In the genomic region with DNA sequence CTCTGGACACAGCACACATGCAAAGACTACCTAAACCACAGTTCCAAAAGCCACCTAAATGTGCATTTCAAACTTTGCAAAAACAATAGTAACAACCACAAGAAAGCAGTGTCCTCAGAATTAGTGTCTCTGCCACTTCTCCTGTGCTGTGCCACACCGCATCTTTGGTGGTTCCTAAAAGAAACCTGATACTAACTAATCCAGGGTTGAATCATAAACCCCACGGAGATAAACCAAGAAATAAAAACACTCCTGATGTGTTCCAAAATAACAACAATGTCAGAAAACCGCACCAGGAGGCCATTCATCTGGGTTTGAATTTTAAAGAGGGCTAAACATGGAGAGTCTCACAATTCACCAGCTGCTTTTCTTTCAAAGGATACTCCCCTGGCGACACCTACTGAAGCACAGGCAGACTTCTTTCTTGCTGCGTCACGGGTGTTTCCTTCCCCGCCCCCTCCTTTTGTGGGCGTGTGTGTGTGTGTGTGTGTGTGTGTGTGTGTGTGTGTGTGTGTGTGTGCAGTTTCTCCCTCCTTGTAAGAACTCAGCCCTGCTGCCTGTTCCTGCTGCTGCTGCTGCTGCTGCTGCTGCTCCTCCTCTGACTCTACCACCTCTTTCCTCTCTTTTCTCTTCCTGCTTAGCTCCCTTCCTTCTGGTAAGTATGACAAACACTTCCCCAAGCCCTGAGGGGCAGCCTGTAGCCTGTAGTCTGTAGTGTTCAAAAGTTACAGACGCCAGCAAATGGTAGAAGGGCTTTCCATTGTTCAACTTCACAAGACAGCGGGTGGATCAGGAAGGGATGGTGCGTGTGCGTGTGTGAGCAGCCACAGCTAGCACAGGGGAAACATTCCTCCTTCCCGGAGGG, we compare ENCODE assay signal across 8 mouse cellular contexts. TPM values are rescaled to one million over a fixed set of nuclear protein-coding genes. Genes with fewer than 3 reads are reported as not detected.
DNase-seq lines count a peak whose midpoint lies in the region; ATAC-seq and TF ChIP-seq lines count a peak whose summit lies in the region.

A gene (plus strand): TSS at position 460 of the 865 bp plus-strand sequence.

- no peak for TF ChIP-seq POLR2A in cerebellum, adult 2 months (IDR thresholded peaks at IDR 0.05; ENCODE audit: borderline replicate concordance, insufficient read depth, low read length)
- no peak for TF ChIP-seq POLR2A in kidney, adult 2 months (IDR thresholded peaks at IDR 0.05; ENCODE audit: low read depth, low read length)
- TF ChIP-seq POLR2A in liver, adult 2 months (IDR thresholded peaks at IDR 0.05; ENCODE audit: extremely low read depth, insufficient read depth, low read length), result no peak

- peak within 1 kb of the TSS; percentile 43 for H3K4me2 ChIP-seq in embryonic facial prominence, embryonic 12.5 days (replicated peaks)
- peak within 1 kb of the TSS; percentile 40 for H3K4me2 ChIP-seq in midbrain, postnatal 0 days (ENCODE audit: low read depth, low read length, poor library complexity, severe bottlenecking)
- H3K4me2 ChIP-seq in stomach, embryonic 14.5 days (replicated peaks; ENCODE audit: low read depth, low read length), result peak within 1 kb of the TSS; percentile 34

- no peaks in the 10 kb centered on the region for H3K27me3 ChIP-seq in cerebellum, adult 2 months (ENCODE audit: control insufficient read depth, insufficient read depth, low read length)
- no peaks in the 10 kb centered on the region for H3K27me3 ChIP-seq in embryonic facial prominence, embryonic 12.5 days
- no peaks in the 10 kb centered on the region for H3K27me3 ChIP-seq in kidney, adult 2 months (replicated peaks; ENCODE audit: control insufficient read depth, insufficient read depth, low read length)
- no peaks in the 10 kb centered on the region for H3K27me3 ChIP-seq in liver, adult 2 months (ENCODE audit: control insufficient read depth, insufficient read depth, low read length)
- no peaks in the 10 kb centered on the region for H3K27me3 ChIP-seq in midbrain, postnatal 0 days (ENCODE audit: insufficient read depth, low read length)
- no peaks in the 10 kb centered on the region for H3K27me3 ChIP-seq in stomach, embryonic 14.5 days (ENCODE audit: control insufficient read depth, insufficient read depth, low read length)

- peak; percentile 80 for ATAC-seq in embryonic facial prominence, embryonic 12.5 days (ENCODE audit: insufficient number of reproducible peaks, insufficient read depth, low FRiP score, low TSS enrichment)
- ATAC-seq in midbrain, postnatal 0 days (ENCODE audit: low FRiP score), result peak; percentile 73
- ATAC-seq in stomach, embryonic 14.5 days (ENCODE audit: insufficient number of reproducible peaks, insufficient read depth, low FRiP score, low read depth), result peak; percentile 76

- no peaks in the 10 kb centered on the region for H3K36me3 ChIP-seq in embryonic facial prominence, embryonic 12.5 days
- no peaks in the 10 kb centered on the region for H3K36me3 ChIP-seq in kidney, adult 2 months (ENCODE audit: control insufficient read depth, insufficient read depth, low read length)
- H3K36me3 ChIP-seq in liver, adult 2 months (ENCODE audit: control insufficient read depth, insufficient read depth, low read length), result no peaks in the 10 kb centered on the region
- no peaks in the 10 kb centered on the region for H3K36me3 ChIP-seq in midbrain, postnatal 0 days (ENCODE audit: insufficient read depth, low read length)
- H3K36me3 ChIP-seq in stomach, embryonic 14.5 days (ENCODE audit: control insufficient read depth, insufficient read depth, low read length), result no peaks in the 10 kb centered on the region

- H3K9me3 ChIP-seq in embryonic facial prominence, embryonic 12.5 days, result no peaks in the 10 kb centered on the region
- H3K9me3 ChIP-seq in midbrain, postnatal 0 days (ENCODE audit: low read length), result no peaks in the 10 kb centered on the region
- H3K9me3 ChIP-seq in stomach, embryonic 14.5 days (ENCODE audit: control insufficient read depth, low read depth, low read length), result no peaks in the 10 kb centered on the region

- no peaks in the 10 kb centered on the region for H3K79me2 ChIP-seq in liver, adult 2 months (ENCODE audit: control insufficient read depth, insufficient read depth, low read length)

- no peak for DNase-seq in cerebellum, adult 2 months
- DNase-seq in cerebellum, adult 8-10 months, result no peak
- DNase-seq in heart, adult 8-10 months (ENCODE audit: low spot score), result peak; percentile 67
- peak; percentile 77 for DNase-seq in kidney, adult 2 months
- no peak for DNase-seq in liver, adult 2 months (ENCODE audit: extremely low read depth, low read depth, low spot score)
- peak; percentile 64 for DNase-seq in midbrain, postnatal 0 days (ENCODE audit: low spot score)

- peaks cover 5% of the 10 kb centered on the region for H3K4me1 ChIP-seq in cerebellum, adult 2 months (ENCODE audit: control insufficient read depth, insufficient read depth, low read length)
- peaks cover 17% of the 10 kb centered on the region for H3K4me1 ChIP-seq in embryonic facial prominence, embryonic 12.5 days
- H3K4me1 ChIP-seq in kidney, adult 2 months (ENCODE audit: control insufficient read depth, insufficient read depth, low read length), result no peaks in the 10 kb centered on the region; the same call in 1 of the 2 replicates
- no peaks in the 10 kb centered on the region for H3K4me1 ChIP-seq in liver, adult 2 months (ENCODE audit: control insufficient read depth, insufficient read depth, low read length)
- no peaks in the 10 kb centered on the region for H3K4me1 ChIP-seq in midbrain, postnatal 0 days (ENCODE audit: insufficient read depth, low read length)
- no peaks in the 10 kb centered on the region for H3K4me1 ChIP-seq in stomach, embryonic 14.5 days (ENCODE audit: control insufficient read depth, insufficient read depth, low read length)

- no peak within 1 kb of the TSS for H3K4me3 ChIP-seq in cerebellum, adult 2 months (replicated peaks; ENCODE audit: insufficient read depth, low read depth, low read length)
- H3K4me3 ChIP-seq in embryonic facial prominence, embryonic 12.5 days, result peak within 1 kb of the TSS; percentile 27
- H3K4me3 ChIP-seq in kidney, adult 2 months (ENCODE audit: insufficient read depth, low read depth, low read length), result peak within 1 kb of the TSS; percentile 47
- no peak within 1 kb of the TSS for H3K4me3 ChIP-seq in liver, adult 2 months (ENCODE audit: insufficient read depth, low read depth, low read length)
- peak within 1 kb of the TSS; percentile 19; the same call in 1 of the 2 replicates for H3K4me3 ChIP-seq in midbrain, postnatal 0 days (ENCODE audit: low read depth, low read length)
- peak within 1 kb of the TSS; percentile 19 for H3K4me3 ChIP-seq in stomach, embryonic 14.5 days (ENCODE audit: low read depth, low read length)

- H3K9ac ChIP-seq in embryonic facial prominence, embryonic 12.5 days, result peak within 1 kb of the TSS; percentile 31; the same call in 1 of the 2 replicates
- H3K9ac ChIP-seq in liver, adult 2 months (ENCODE audit: low read depth, low read length), result 0 out of 2 replicates have a peak within 1 kb of the TSS, but pooled peaks have one; percentile 12
- H3K9ac ChIP-seq in midbrain, postnatal 0 days (replicated peaks; ENCODE audit: low read length, poor library complexity, severe bottlenecking), result no peak within 1 kb of the TSS
- H3K9ac ChIP-seq in stomach, embryonic 14.5 days (replicated peaks; ENCODE audit: low read depth, low read length), result no peak within 1 kb of the TSS

- peak within 1 kb of the TSS; percentile 33; the same call in 1 of the 2 replicates for H3K27ac ChIP-seq in cerebellum, adult 2 months (ENCODE audit: insufficient read depth, low read length)
- H3K27ac ChIP-seq in embryonic facial prominence, embryonic 12.5 days, result peak within 1 kb of the TSS; percentile 85
- H3K27ac ChIP-seq in kidney, adult 2 months (ENCODE audit: insufficient read depth, low read depth, low read length), result no peak within 1 kb of the TSS; the same call in 1 of the 2 replicates
- H3K27ac ChIP-seq in liver, adult 2 months (replicated peaks; ENCODE audit: insufficient read depth, low read depth, low read length), result no peak within 1 kb of the TSS
- peak within 1 kb of the TSS; percentile 27; the same call in 1 of the 2 replicates for H3K27ac ChIP-seq in midbrain, postnatal 0 days (ENCODE audit: low read depth, low read length)
- H3K27ac ChIP-seq in stomach, embryonic 14.5 days (ENCODE audit: low read length), result peak within 1 kb of the TSS; percentile 62; the same call in 1 of the 2 replicates

- no peak for TF ChIP-seq CTCF in cerebellum, adult 2 months (IDR thresholded peaks at IDR 0.05; ENCODE audit: borderline replicate concordance, insufficient read depth, low read depth, low read length)
- no peak for TF ChIP-seq CTCF in kidney, adult 2 months (conservative IDR thresholded peaks at IDR 0.05; ENCODE audit: insufficient read depth, insufficient read length, low read depth, low read length)
- no peak for TF ChIP-seq CTCF in liver, adult 2 months (IDR thresholded peaks at IDR 0.05; ENCODE audit: low read depth, low read length)
- TF ChIP-seq CTCF in midbrain, postnatal 0 days (IDR thresholded peaks at IDR 0.05), result peak; percentile 32; the same call in 1 of the 2 replicates

- WGBS in cerebellum, adult 2 months, result 19% methylated on average over 13 of the region's 13 CpGs
- WGBS in embryonic facial prominence, embryonic 12.5 days, result 9% methylated on average over 13 of the region's 13 CpGs
- 13% methylated on average over 13 of the region's 13 CpGs for WGBS in kidney, adult 2 months
- WGBS in liver, adult 2 months, result 54% methylated on average over 13 of the region's 13 CpGs
- 6% methylated on average over 11 of the region's 13 CpGs for WGBS in midbrain, postnatal 0 days
- 16% methylated on average over 13 of the region's 13 CpGs for WGBS in stomach, embryonic 14.5 days

RNA-seq across cellular contexts. Expression of the gene that starts here (rescaled TPM):
- polyA plus RNA-seq in cerebellum, adult 2 months (2012; rRNA removed), result 0.61 and 0.62 TPM in 2 replicates
- polyA plus RNA-seq in embryonic facial prominence, embryonic 12.5 days (2016; fragmentation: Nextera tagmentation; extraction: Ambion mirVana), result 2.1 and 2.2 TPM in 2 replicates
- total RNA-seq in heart, adult 8-10 months (2022), result 100 to 1,000 TPM; 388 to 469 (median 414) TPM
- polyA plus RNA-seq in kidney, adult 2 months (2012; rRNA removed), result 0.15 and 1.7 TPM in 2 replicates
- total RNA-seq in liver, adult 2 months (2014; rRNA removed), result 0.07 and 0.18 TPM in 2 replicates
- polyA plus RNA-seq in liver, adult 2 months (2012; rRNA removed), result 0.06 TPM in 1 of 2 replicates, not detected in the other
- 0.76 and 1.4 TPM in 2 replicates for total RNA-seq in midbrain, postnatal 0 days (2014; rRNA removed)
- polyA plus RNA-seq in midbrain, postnatal 0 days (2015; fragmentation: Nextera tagmentation; extraction: Ambion mirVana), result 0.43 and 0.57 TPM in 2 replicates
- 0.77 and 1.2 TPM in 2 replicates for polyA plus RNA-seq in stomach, embryonic 14.5 days (2014; fragmentation: Nextera tagmentation; extraction: Ambion mirVana)

Comparison
In these comparisons a context has a peak if more than half of its experiments do, and no peak if none do; other contexts are left out.
1. RNA of the gene that starts here (total RNA-seq): 388 to 469 TPM in heart, adult 8-10 months; 0.76 to 1.4 TPM in midbrain, postnatal 0 days and 0.07 to 0.18 TPM in liver, adult 2 months; every median in the first group is over 100 times any median in the second.
2. DNase-seq: peak in heart, adult 8-10 months (single experiment), kidney, adult 2 months (single experiment) and midbrain, postnatal 0 days (single experiment); none in cerebellum, adult 2 months (0 of 2), cerebellum, adult 8-10 months (single experiment) and liver, adult 2 months (single experiment).
3. H3K27ac ChIP-seq: peak in cerebellum, adult 2 months (single experiment), embryonic facial prominence, embryonic 12.5 days (single experiment), midbrain, postnatal 0 days (single experiment) and stomach, embryonic 14.5 days (single experiment); none in kidney, adult 2 months (single experiment) and liver, adult 2 months (single experiment).
4. H3K4me3 ChIP-seq: peak in embryonic facial prominence, embryonic 12.5 days (single experiment), kidney, adult 2 months (single experiment), midbrain, postnatal 0 days (single experiment) and stomach, embryonic 14.5 days (single experiment); none in cerebellum, adult 2 months (single experiment) and liver, adult 2 months (single experiment).
5. H3K9ac ChIP-seq: peak in embryonic facial prominence, embryonic 12.5 days (single experiment) and liver, adult 2 months (single experiment); none in midbrain, postnatal 0 days (single experiment) and stomach, embryonic 14.5 days (single experiment).
6. Peak in every context shown above with its lines, with median percentiles within 50 percentile points of each other: ATAC-seq and H3K4me2 ChIP-seq.